Mouse (Mus musculus): ENCODE results near the gene Ston2.

DNA sequence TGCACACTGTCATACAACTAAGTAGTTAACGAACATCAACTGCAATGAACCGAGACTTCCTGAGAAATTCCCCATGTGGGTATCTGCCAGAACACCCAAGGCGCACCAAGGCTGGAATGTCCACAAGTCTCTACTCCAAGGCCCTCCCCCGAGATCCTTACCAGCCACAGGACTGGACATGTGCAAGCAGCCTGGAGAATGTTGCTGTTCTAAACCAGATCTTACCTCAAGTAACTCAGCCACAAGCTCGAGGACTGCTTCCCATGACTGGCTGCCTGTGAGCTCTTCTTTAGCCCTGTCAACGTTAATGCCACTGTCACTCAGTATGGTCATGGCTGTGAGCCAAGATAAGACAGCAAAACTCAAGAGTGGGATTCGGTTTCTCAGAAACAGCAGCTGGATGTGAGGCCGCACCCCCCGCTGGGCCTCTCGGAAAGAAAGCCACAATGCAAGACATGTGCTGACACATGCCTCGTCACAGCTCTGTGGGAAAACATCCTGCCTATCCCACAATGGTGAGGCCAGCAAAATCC lies 42.4 kb downstream of the Ston2 start:
- TF ChIP-seq CTCF (IDR thresholded peaks at IDR 0.05; ENCODE audit: low read depth) (no peak), EP300 (IDR thresholded peaks at IDR 0.05; ENCODE audit: low read depth) (peak; percentile 58)
